Mouse (Mus musculus) embryo, embryonic 11 days (tissue): ENCODE data around the gene Tdp2.
A peak's percentile ranks its signal among the peaks of the same experiment; 100 is the strongest.

ENCODE experiments used
- DNase-seq: peaks from one replicate; pipeline ENCODE4 v3.0.0-alpha.2; 2015

Gene Tdp2

DNA sequence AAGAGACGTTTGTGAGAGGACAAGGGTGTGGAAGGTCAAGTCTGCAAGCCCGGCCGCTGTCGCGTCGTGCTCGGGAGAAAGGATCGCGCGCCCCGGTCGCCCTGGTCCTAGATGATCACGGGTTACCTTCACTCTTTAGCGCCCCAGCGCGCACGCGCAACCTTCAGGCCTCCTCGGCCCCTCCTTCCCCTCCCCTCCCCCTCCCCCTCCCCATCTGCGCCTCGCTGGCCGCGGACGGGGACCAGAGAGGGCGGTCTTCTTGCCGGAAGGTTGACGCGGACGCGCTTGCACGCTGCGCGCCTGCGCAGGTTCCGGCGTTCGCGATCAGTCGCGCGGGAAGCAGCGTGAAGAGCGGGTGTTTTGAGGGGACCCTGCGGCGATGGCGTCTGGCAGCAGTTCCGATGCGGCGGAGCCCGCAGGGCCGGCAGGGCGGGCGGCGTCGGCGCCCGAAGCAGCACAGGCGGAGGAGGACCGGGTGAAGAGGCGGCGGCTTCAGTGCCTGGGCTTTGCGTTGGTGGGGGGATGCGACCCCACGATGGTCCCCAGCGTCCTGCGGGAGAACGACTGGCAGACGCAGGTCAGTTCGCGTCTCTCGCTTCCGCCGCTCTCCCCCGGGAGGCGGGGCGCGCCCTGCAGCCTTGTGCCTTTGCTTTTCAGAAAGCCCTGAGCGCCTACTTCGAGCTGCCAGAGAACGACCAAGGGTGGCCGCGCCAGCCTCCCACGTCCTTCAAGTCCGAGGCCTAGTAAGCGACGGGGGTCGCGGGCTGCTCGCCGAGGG, at the start of gene Tdp2, which contains the start of gene Acot13:
Tdp2 (plus strand) TSS at position 327 of the 778 bp plus-strand sequence.
Acot13 (minus strand) TSS at position 188 of the 778 bp plus-strand sequence.
- peak; percentile 99 for DNase-seq

DNA sequence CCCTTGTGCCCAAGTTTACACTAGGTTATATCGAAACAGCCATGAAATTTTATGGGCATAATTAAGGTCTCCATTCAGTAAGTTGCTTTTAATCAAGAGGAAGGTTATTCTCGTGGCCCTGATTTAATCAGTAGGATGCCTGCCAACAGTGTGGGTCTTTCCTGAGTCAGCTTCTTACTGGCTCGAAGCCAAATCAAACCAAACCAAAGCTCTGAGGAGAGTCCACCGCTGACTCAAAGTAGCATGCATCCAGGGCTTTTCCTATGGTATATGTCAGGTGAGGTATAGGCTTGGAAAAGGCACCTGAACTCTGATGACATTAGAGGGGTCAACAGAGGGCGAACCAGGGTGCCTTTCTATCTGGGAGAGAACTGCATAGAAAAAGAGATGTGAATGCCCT, 49.6 kb upstream of the Tdp2 start:
- DNase-seq = no peak

DNA sequence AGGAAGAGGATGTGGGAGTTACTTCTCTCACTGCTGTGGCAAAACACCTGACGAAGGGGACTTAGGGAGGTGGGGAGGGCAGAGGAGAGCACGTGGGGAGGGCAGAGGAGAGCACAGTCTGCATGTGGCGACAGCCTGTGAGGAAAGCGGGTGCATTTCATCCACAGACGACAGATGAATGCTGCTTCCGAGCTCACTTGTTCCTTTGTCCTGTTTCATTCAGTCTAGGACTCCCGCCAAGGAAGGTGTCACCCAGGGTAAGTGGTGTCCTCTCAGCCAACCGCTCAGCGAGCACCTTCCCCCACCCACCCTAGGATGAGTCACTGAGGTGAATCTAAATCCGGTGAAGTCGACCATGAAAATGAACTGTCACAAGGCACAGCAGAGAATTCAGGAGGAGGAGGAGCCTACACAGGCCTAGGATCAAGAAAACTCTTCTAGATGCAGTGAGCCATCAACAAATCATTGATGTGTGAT, 45.4 kb upstream of the Tdp2 start:
- DNase-seq = no peak

DNA sequence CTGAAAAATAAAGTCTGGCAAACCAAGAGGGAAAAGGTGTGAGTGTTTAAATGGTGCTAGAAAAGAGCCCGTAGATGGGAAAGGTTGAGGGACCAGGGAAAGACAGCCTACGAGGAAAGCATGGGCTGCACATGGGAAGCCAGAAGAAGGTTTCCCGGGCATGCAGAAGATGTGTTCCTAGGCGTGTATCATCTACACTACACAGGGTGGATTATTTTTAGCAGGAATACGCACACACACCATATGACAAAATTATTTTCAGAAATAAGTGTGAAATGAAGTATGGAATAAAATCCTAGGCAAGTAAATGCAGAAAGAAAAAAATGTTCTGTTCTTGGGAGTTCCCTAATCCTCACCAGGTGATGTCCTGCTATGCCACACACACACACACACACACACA, 44.0 kb upstream of the Tdp2 start:
- DNase-seq = no peak

DNA sequence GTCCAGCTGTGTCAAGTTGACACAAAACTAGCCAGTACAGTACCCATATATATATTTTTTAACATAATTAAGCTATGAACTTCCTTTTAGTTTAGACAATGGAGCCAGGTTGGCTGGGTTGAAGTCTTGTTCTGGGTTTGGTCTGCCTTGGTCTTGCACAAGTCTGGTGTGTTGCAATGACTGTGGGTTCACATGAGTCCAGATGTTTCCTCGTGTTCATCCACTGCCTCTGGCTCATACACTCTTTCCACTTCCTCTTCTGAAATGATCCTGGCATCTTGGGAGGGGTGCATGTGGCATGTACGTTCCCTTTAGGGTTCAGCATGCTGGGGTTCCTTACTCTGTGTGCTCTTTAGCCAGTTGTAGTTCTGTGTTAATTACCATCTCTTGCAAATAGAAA, 40.1 kb upstream of the Tdp2 start:
- DNase-seq = no peak

DNA sequence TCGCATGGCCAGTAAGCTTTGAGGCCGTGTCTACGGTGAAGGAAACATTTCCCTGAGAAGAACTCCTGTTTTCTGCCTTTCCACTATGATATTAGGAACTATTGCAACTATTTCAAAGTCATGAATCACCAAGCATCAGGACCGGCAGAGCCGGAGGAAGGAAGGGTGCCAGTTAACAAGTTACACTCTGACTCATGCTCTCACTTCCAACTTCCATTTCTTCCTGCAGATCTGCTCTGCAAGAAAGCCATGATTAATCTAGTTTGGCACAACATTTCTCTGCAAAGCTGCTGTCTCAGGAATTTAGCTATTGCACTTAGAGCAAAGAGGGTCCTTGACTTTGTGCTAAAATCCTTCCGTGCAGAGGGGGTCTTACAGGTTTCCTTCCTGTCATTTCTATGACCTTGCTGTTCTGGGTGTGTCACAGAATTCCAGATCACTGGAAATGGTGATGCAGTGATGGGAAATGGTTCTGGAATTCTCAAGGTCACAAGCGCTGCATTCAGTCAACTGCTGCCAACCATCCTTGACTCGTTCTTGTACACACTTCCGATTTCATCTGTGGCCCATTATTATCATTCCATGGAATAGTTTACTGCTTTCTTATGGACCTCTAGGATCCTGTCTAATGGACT, 39.0 kb upstream of the Tdp2 start:
- DNase-seq = no peak

DNA sequence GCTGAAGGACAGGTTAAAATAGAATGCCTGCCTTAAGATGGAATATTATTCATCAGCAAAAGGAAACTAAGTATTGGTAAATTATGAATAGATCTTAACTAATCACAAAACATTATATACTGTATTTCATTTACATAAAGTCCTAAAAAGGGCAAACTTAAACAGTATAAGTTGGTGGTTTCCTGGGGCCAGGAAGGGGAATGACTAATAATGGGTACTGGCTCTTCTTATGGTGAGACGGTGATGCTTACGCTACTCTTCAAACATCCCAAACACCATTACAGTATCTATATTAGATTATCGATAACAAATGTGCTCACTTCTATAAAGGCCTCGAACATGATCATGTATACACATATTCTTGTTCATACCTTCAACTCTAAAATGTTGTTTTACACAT, 32.8 kb upstream of the Tdp2 start:
- DNase-seq = no peak

DNA sequence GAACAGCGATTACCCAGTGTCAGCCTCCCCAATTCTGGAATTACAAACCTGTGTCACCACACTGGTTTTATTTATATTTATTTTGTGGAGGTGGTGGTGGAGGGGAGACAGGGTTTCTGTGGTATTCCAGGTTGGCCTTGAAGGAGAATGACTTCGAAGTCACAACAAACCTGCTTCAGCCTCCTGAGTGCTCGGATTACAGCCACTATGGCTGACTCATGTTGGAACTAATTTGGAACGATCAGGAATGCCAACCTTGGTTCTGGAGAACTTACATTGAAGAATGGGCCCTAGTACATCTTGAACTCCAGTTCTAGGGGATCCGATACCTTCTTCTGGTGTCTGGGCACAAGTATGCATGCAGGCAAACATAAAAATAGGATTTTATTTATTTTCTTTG, 32.1 kb upstream of the Tdp2 start:
- DNase-seq = no peak

DNA sequence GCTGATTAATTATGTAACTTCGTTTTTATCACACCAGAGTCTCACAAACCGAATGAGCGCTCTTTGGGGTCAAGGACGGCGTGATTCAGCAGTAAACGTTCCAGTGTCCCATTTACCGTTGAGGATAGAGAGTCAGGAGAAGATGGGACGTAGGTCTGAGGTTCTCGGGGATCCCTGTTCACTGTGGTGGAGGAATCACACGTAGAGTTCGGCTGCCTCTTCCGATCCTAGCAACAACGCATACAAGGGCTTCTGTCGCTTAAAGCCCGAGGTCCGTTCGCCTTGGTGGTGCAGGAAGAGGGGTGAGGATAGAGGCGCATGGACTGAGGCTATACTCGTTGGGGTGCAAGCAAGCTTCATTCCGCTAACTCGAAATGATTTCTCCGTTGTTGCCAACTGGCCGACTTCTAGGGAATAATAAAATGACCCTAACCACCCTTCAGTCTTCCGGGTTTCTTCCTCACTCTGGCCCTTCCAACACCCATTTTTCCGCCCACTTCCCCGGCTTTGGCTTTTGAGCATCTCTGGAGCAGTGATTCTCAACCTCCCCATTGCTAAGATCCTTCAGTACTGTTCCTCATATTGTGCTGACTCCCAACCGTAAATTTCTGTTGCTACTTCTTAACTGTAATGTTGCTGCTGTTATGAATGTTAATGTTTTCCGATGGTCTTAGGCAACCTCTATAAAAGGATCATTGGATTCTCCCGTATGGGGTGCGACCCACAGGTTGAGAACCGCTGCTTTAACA, 31.4 kb upstream of the Tdp2 start:
- peak; percentile 54 for DNase-seq

DNA sequence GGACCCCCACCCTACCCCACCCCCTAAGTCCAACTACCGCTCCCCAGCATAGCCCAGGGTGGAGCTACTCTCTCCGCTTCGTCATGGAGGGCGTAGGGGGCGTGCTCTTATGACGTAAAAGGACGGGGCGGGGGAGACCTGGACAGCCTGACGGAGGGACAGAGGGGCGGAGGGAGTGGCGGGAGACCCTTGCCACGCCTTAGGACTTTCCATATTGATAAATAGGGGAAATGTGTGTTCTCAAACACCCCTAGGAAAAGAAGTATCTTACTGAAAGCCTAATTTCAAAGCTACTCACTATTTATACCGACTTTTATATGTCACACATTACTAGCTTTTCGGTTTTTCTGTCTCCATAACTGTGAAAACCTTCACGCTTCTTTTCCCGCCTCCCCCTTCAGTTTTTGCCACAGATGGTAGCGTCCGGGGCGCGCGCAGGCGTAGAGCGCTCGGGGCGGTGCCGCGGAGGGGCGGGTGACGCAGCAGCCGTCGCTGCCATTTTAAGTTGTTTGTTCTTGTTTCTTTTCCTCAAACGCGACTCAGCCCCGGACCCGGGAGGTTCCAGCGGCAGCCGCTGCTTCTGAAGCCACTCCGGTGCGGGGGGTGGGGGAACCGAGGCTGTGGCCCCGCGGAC, 30.7 kb upstream of the Tdp2 start:
- peak; percentile 98 for DNase-seq

DNA sequence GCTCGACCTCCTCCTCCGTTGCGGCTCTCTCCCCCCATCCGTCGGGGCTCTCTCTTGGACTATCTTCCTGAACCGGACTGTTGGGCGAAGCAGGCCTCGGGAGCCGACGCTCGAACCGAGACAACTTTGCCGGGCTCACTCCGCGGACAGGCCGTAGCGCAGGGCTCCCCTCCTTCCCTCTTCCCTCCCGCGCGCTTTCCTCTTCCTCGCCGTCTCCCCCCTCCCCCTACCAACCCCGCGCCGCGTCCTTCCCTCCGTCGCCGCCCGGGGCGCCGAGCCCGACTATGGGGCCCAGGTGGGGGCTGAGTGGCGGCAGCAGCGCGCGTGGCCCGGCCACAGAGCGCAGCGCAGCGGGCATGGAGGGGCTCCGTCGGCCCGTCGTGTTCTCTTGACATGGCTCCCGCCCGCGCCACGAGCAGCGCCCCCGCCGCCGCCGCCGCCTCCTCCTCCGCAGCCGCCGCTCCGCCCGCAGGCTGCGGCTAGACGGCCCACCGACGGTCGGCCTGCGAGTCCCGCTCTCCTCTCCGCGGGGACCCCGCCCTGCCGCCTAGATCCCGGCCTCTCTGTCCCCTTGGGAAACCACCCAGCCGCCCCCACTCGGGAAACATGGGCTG, 30.1 kb upstream of the Tdp2 start, which contains the start of gene BC005537:
BC005537 (plus strand) TSS at position 350 of the 614 bp plus-strand sequence.
- DNase-seq = peak; percentile 76

DNA sequence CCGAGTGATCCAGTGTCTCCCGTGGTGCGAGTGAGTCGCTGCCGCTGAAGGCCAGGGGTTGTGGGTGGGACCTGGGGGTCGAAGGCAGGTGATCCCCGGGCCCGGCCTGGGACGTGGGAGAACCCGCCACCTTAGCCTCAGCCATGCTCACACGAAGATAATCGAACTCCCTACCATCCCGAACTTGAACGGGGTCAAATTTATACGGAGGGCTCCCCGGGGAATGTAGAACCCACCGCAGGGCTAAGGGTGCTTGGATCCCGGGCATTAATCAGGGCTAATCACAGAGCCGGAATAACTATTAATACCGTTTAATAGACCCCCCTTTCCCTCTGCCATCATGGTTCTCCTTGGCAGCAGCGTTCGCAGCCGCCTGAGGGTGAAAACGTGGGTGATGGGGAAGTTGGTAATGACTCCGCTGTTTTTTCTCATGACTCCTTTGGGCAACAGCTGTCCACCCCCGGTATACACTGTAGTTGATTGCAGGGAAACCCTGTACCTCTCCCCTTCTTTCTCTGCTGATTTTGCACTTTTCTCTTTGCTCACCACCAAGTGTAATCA, 29.3 kb upstream of the Tdp2 start:
- peak; percentile 42 for DNase-seq

DNA sequence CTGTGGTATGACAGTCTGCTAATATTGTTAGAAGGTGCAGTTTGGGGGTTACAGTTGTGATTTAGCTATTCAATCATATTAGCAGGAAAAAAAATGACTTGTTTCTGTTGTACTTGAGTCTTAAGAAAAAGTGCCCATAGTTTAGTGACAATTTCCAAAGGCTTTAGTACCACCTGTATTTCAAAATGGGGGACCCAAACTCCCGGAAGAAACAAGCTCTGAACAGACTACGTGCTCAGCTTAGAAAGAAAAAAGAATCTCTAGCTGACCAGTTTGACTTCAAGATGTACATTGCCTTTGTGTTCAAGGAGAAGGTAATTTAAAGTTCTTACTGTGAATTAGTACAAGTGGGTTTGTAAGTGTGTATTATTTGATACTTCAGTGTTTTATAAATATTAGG, 28.3 kb upstream of the Tdp2 start:
- no peak for DNase-seq

DNA sequence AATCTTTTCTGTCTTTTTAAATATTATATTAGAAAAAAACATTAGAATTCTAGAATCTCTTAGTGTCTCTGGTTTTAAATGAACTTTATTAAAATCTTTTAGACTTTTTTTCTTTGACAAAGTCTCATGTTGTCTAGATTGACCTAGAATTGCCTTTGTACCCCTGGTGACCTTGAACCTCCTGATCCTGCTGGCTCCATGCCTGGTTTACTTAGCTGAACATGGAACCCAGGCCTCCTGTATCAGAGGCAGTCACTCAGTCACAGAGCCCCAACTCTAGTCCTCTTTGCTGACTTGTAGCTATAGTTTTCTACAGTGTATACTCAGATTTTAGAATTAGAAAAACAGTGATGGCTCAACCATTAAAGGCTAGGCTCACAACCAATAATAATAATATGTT, 25.4 kb upstream of the Tdp2 start:
- no peak for DNase-seq

DNA sequence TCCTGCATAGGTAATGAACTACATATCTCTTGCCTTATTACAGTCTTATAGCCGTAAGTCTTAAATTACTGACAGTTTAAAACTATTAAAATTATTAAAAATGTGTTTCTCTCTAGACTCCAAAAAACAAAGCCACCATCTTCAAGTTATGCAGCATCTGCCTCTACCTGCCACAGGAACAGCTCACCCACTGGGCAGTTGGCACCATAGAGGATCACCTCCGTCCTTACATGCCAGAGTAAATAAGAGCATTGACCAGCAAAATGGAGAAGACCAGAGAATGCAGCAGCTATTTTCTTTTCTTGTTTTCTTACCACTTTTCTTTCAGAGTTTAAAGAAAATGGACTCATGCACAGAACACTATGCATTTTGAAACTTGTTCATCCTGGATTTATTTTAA, 19.0 kb upstream of the Tdp2 start:
- no peak for DNase-seq

DNA sequence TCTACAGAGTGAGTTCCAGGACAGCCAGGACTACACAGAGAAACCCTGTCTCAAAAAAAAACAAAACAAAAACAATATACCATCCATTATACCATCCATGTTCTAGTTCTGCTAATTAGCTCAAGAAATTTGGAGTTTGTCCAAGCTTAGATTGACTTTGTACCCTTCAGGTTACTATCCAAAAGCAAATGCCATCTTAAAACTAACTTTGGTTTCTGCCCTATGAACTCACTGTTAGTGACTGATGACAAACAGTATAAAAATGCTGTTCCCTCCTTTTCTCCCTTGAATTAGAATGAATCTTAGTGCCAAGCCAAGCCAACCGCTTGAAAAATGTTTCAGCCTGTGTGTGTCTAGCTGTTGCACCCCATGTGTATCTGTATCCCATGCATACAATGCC, 16.9 kb upstream of the Tdp2 start:
- DNase-seq = no peak

DNA sequence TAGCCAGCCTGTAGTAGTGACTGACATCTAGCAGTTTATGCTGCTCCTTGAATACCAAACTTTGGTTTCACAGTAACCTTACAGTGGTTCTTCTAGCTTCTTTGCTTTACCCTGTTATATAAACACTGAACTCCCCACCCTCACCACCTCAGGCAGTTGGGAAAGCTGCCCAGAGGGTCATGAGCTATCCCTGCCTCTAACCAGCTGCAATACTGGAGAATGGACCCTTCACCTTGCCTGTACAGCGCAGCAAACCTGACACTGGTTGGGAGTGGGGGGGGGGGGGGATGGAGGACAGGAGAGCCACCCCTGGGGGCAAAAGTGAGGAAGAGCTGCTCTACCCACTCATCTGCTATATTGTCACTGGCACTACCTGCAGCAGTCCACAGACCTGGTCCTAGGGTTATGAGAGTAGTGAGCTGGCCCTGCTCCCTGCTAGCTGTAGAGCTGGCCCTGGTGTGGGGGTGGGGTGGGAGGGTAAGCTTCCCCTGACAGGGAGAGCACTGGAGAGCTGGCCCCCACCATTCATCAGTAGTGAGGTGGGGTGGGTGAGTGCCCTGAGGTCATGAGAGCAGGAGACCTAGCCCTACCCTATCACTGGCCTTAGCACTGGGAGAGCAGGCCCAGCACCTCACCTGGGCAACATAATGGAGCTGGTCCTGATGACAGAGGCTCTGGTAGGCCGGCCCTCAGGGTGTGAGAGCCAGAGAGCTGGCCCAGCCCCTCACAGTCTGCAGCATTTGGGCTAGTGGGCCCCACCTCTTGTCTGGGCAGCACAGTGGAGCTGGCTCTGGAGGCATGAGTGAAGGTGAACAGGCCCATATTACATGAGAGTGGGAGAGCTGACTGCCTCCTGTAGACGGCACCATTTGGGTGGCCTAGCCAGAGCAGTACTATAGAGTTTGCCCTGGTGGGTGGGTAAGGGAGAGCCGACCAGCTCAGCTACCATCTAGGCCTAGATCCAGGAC, 15.1 kb upstream of the Tdp2 start:
- no peak for DNase-seq

DNA sequence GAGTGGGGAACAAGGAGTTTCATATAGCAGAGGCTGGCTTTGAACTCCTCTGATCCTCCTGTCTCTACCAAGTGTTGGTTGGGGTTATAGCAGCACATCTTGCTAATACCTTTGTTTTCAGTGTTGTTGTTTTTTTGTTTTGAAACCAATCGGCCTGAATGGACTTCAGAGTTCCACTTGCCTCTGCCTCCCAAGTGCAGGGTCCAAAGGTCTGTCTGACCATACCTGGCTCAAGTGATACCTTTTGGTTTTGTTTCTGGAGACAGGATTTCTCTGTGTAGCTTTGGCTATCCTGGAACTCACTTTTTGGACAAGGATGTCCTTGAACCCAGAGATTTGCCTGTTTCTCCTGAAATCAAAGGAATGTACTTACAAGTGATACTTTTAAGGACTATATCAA, 11.5 kb upstream of the Tdp2 start:
- DNase-seq = no peak

DNA sequence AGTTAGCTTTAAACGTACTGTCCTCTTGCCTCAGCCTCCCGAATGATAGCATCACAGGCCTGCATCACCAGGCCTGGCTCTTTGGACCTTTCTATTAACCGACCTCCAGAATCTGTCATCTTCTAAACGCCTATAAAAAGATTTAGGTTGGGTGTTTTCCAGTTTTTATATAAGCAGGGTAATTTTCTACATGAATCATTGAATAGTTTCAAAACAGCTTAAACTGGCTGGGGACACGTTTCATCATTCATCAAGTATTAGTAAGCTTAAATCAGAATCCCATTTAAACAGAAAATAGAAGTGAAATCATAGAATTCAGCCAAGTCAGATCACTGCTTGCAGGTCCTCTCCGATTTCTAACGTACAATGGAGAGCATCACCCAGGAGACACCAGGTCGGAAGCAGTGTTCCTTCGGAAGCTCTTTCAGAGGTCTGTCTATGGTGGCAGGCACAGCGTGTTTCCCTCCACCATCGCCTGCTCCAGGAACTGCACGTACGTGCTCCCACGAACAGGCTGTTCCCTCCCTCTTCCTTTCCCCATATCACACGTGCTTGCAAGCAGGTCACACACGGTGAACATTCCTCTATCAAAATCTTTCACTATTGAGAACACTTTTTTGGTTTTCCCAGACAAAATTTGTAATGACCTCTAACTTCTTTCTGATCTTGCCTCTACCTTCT, 8.7 kb upstream of the Tdp2 start:
- DNase-seq = no peak

DNA sequence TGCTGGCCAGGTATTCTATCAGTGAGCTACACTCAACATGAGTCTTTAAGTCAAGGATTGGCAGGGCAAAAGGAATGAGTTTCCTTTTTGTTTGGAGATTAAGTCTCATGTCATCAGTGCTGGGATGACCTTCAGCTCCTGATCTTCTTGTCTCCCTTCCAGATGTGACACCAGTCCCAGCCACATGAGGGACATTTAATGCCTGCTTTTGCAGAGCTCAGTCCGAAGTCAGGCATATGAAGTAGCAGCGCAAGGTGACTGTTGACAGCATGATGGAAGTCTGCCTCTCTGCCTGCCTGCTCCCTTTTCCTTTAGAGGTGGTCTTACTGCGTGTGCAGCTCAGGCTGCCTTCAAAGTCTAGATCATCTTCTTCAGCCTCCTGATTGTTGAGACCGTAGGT, 6.8 kb upstream of the Tdp2 start:
- no peak for DNase-seq

DNA sequence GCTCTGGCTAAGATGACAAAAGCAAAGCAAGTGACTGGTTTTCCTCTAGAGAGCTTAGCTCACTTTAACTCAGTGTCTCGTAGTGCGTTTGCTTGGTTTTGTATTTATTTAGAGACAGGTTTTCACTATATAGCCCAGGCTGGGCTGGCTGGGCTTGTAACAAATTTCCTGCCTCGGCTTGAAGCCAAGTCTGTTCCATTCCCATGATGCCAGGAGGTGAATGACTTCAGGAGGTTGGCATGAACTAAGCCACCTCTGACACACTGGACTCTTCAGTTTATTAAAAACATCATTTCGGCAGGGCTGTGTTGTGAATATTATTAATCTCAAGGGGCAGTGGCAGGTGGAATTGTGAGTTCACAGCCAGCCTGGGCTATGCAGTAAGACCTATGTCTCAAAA, 5.9 kb upstream of the Tdp2 start:
- no peak for DNase-seq
